Mouse (Mus musculus) testis, adult 2 months (tissue): Measurements from ENCODE around the gene Slco3a1.

Source experiments
- CTCF ChIP-seq: fragments of 200-500 bp; IDR thresholded peaks from 2 replicates; pipeline ENCODE4 v1.5.1; 2012; ENCODE audit warnings: low read depth, mild to moderate bottlenecking, inconsistent platforms, low read length, moderate library complexity; ENCODE audit not compliant: control insufficient read depth, insufficient read depth, insufficient replicate concordance
- POLR2A ChIP-seq: fragments of 200-500 bp; IDR thresholded peaks from 2 replicates; pipeline ENCODE4 v1.6.1; 2012; ENCODE audit warnings: low read depth, mild to moderate bottlenecking, inconsistent platforms, low read length, moderate library complexity; ENCODE audit not compliant: control insufficient read depth

- TF ChIP-seq CTCF (no peak), POLR2A (no peak)
Observed at GRCm38 (mm10) chr7:74436642-74437041, 117.9 kb downstream of the Slco3a1 start.
